Mouse (Mus musculus) inflammation-experienced regulatory T-cells, adult 6 months (primary cell): Measurements from ENCODE around the gene Cd320. TPM values are rescaled to one million over a fixed set of nuclear protein-coding genes. Genes with fewer than 3 reads are reported as not detected.
A peak's percentile ranks its signal among the peaks of the same experiment; 100 is the strongest.
"Not testable (repeated sequence)": the region's sequence is repeated elsewhere in the genome, so short reads cannot be mapped to it uniquely, and the experiment has no call there.

ENCODE experiments used
- ATAC-seq: one replicate; pipeline ENCODE4 v1.8.0; 2017
- polyA plus RNA-seq, 3 experiments: library from polyadenylated mRNA; unstranded; fragments of 100-300 nt; shearing (Covaris generic); gene quantifications; one replicate each; pipeline ENCODE4 v1.2.1; 2017

The Cd320 gene
- polyA plus RNA-seq, 3 experiments from 2014 or later: 11.2 to 11.6 (median 11.2) TPM

DNA sequence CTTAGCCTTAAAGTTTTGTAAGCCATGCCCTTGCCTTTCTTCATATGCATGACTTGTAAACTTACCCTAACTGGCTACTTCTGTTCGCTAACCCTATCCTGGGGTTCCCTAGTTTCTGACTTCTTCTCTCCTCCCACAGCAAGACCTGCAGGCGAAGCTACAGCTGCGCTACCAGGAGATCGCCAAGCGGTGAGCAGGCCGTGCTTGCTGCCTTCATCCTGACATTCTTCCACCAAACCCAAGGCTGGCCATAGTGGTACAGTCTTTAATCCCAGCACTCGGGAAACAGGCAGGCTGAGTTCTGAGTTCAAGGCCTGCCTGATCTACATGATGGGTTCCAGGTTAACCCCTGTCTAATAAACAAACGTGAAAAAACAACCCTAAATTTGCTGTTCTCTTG lies 17.4 kb upstream of the Cd320 start:
- no peak for ATAC-seq

DNA sequence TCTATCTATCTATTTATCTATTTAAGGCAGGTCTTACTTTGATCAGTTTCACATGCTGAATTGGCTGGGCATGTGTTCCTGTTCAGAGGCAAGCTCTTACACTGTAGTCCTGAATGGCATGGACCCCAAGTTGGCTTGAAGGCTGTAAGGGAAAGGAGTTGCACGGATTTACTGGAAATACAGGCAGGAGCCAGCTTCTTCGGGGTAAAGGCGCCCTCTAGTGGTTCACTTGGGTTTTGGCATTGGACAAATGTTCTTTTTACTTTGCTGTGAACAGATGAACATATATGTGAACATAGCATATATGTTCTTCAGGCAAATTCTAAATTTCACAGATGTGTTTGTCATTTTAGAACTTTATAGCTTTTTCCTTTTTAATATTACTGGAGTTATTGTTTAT lies 16.0 kb upstream of the Cd320 start:
- no peak for ATAC-seq

DNA sequence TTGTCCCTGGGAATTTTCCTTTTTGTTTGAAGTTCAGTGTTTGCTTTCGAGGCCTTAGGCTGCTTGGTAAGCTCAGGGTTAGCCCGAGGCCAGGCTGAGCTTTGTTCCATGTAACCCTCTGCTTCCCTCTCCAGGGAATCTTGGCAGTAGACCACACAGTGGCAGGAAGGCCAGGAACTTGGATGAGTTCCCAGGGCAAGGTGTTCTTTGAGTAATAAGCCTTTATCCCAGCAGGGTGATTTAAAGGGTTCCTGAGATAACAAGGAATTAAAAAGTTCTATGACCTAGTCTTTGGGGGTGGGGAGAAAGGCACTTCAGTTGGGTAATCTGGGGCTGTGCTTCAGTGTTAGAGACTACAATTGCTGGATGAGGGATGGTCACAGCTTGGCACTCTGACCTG lies 14.0 kb upstream of the Cd320 start:
- no peak for ATAC-seq

DNA sequence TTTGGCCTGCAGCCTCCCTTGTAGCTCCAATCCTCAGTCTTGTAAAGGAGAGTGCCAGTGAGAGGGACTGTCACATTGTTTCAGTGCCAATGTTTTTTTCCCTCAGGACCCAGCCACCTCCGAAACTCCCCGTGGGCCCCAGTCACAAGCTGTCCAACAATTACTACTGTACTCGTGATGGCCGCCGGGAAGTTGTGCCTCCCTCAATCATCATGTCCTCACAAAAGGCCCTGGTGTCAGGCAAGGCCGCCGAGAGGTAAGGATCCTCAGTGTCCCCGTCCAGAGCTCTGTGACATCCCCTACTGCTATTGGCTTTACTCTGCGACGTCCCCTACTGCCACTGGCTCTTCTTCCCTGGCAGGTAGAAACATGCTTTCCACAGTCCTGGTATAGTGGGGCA lies 13.3 kb upstream of the Cd320 start:
- ATAC-seq: no peak

DNA sequence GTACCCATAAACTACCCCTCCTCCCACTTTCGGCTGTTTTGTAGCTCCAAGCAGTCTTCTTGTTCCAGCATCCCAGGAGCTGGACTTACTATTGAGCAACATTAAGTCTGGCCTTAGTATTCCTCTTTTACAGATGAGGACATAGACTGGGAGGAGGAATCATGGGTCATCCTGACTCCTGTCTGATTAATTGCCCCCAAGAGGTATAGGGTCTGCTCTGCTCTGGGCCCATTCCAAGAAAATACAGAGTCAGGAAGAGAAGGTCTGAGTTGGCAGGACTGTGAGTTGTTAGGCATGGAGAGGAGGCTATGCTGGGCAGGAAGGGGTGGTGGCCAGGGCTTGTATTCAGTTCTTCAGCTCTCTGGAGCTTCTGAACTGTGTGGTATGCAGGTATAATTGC lies 1.3 kb downstream of the Cd320 start:
- ATAC-seq: no peak

DNA sequence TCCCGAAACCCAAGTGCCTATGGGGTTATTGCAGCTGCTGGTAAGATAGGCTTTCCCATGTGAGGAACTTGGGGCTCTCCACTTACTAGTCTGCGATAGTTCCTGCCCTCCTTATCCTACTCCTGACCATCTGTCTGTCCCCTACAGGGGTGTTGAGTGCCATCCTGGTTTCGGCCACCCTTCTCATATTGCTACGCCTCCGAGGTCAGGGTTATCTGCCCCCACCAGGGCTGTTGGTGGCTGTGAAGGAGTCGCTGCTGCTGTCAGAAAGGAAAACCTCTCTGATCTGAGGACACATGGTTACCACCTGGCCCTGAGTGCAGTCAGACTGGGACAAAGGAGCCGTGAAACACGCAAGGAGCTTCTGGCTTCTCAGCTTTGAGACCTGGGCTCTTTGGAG lies 5.2 kb downstream of the Cd320 start:
- ATAC-seq: no peak

DNA sequence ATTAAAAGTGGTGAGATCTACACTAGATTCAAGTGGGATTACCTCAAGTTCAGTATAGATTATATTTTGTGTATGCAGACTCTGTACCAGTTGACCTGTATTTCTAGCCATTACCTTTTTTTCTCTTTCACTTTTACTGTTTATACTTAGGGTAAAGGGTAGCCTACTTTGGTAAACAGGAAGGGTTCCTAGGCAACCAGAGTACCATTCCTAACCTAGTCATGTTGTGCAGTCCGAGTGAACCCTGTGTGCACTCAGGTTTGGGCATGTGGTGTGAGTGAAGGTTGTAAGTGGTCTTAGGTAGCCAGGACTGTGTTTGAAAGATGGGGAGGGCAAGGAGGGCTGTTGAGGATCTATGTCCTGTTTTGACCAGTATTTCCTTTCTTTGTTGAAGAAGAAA lies 8.4 kb downstream of the Cd320 start:
- peak; percentile 83 for ATAC-seq

DNA sequence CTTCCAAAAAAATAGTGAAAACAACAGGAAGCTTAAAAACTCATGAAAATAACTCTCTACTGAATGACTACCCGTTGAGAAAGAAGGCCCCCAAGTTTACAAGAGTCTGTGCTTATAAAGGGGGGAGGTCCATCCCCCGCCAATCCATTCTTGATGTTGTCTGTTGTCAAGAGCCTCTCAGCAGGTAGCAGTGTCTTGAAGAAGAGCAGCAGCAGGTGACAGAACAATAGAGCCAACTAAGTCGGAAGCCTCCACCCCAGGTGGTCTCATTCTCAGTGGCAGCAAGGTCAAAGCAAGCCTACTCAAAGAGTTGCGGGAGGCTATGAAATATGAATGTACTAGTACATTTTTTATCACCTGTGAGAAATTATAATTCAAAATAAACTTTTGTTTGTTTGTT lies 14.9 kb downstream of the Cd320 start:
- ATAC-seq: no peak

DNA sequence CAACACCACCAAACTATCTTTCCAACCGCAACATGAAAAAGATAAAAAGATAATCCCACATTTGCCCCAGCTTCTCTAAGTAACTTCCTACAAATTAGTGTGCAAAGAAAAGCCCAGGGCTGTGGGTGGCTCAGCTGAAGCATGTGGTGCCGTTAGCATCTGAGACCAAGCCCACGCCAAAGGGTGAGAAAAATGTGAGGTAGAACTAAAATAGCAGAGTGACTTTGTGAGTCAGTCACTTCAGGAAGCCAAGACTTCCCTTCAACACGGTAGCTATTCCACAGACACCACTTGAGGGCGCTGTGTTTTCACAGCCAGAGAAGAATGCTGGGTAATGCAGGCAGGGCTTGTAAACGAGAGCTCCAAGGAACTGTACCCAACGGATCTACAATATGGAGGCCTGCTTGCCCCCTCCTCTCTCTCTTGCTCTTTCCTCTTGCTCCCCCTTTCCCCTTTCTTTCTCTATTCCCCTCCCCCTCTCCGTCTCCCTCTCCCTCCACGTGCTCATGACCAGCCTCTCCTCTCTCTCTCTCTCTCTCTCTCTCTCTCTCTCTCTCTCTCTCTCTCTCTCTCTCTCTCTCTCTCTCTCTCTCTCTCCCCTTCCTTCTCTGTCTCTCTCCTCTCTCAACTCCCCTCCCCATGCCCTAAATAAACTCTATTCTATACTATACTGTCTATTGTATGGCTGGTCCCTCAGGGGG lies 22.6 kb downstream of the Cd320 start:
- peak; percentile 85 for ATAC-seq

DNA sequence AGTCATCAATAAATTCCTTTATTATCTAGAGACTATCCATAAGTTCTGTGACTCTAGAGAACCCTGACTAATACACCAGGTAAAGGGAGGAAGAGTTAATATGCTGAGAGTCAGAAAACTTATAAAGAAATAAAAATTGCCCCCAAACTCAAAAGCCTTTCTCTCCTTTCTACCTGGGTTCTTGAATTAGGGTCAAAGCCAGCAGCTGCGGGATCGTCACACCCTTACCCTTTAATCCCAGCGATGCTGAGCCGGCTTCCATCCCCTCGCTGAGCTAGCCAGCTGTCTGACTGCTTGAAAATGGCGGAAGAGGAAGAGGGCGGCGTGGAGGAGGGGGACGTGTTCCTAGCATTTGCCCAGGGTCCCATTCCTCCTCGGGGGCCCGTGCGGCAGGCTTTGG lies 30.6 kb downstream of the Cd320 start, which contains the start of gene Gm7029:
Gene Gm7029, plus strand, starts transcription at position 301 of the 400 bp plus-strand sequence.
- not testable (repeated sequence) for ATAC-seq

DNA sequence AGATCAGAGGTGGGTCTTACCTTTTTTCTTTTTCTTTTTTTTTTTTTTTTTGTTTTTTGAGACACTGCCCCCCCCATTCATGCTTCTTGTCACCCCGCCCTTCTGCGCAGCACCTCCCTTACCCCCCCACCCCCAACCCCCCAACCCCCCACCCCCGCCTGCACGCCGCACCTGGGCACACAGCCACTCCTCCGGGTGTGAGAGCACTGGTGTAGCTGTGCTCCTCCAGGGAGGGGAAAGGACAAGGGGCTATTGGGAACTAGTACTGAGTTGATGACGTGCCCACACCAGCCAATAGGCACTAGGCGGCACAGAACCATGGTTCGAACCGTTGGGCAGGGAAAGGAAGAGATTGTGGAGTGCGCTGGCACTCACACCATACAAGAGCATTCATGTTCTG lies 31.5 kb downstream of the Cd320 start:
- ATAC-seq: no peak

DNA sequence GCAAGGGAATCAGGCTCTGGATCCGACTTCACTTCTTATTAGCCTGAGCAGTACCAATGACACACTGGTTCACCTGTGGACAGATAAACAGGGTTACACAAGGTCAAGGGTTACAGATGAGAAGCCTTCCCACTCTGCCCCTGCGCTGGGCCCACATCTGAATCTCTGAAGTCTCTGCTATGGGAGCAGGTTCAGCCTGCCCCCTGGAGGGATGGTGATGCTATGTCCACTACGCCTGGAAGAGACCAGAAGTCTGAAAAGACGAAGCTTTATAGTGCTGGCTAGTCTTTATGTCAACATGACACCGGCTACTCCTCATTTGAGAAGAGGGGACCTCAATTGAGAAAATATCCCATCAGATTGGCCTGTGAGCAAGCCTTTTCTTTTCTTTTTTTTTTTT lies 32.9 kb downstream of the Cd320 start:
- not testable (repeated sequence) for ATAC-seq

DNA sequence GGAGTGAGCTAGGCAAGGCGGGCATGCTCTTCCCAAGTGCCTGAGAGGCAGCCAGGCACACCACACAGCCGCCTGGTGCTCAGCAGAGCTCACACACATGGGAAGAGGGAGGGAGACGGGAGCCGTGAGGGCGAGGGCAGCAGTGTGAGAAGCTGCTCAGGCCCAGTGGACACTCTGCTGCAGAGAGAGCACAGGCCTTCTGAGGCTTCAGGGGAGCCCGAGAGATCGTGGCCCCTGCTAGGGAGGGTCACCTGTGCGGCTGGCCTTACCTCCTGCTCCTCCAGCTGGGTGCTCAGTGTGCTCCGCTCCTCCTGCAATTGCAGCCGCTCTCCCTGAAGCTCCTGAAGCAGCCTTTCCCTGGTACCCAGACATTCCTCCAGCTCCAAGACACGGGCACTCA lies 41.4 kb downstream of the Cd320 start:
- ATAC-seq: not testable (repeated sequence)

DNA sequence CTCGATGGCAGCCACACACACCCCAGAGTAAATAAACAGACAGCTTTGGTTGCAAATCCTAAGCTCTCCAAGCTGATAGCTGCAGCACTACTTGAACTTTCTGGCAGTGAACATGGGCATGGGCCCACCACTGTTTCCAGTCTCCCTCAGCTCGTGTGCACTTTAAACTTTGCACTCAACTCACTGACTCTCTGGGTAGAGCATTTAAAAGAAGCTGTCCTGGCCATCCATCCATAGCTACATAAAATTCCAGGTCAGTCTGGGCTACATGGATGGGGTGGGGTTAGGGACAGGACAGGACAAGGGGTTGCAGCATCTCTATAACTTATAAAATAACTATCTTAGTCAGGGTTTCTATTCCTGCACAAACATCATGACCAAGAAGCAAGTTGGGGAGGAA lies 44.9 kb downstream of the Cd320 start:
- ATAC-seq: not testable (repeated sequence)

DNA sequence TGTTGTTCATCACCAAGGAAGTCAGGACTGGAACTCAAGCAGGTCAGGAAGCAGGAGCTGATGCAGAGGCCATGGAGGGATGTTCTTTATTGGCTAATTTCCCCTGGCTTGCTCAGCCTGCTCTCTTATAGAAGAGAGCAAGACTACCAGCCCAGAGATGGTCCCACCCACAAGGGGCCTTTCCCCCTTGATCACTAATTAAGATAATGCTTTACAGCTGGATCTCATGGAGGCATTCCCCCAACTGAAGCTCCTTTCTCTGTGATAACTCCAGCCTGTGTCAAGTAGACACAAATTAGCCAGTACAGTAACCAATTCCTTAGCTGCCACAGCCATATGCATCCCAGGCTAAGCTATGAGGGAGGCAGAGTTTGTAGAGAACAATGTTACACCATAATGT lies 45.3 kb downstream of the Cd320 start:
- ATAC-seq: not testable (repeated sequence)

DNA sequence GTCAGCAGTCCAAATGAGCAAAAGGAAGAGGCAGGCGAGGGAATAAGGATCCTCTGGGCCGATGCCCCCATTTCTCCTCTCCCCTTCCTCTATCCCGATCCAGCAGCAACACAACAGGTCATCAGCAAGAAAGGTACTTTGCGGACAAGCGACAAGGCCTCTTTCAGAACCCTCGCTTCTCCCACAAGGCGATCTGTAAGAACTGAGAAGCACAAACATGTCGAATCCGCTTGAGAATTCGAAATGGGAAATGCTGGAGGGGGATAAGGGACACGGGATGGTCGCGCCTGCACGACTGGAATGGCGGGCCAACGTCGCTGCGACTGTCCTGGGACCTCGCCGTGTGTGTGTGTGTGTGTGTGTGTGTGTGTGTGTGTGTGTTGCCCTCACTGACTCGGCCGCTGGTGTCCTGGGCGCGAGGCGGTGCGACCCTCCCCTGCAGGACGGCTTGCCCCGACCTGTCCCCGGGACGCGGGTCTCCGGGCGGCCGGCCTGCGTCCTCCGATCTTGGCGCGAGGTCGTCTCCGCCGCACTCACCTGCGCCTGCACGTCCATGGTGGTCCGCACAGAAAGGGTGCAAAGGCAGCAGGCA lies 47.1 kb downstream of the Cd320 start:
- ATAC-seq: not testable (repeated sequence)

DNA sequence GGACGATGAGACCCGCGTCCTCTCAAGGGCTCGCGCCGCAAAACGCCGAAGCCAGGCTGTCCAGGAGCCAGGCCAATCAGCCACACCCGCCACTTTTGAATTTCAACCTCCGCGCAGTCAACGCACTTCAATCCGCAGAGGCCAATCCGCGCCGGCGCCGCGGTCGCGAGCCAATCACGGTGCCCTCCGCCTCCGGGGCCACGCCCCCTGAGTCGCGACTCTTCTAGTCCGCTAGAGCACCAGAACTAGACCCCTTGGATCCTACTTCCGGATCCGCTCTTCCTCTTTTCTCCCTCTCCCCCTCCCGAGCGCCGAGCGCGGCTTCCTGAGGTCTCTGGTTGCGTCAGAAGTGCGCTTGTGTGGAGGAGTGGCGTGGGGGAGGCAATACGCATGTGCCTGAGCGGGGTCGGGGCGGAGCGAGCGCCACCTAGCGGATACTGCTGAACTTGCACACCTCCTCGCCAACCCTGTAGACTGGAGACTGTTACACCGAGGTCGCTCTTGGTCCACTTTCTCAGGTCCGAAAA lies 47.7 kb downstream of the Cd320 start, which contains the start of gene Kifc1:
Gene Kifc1, minus strand, starts transcription at position 129 of the 527 bp plus-strand sequence.
- ATAC-seq: peak; percentile 99

DNA sequence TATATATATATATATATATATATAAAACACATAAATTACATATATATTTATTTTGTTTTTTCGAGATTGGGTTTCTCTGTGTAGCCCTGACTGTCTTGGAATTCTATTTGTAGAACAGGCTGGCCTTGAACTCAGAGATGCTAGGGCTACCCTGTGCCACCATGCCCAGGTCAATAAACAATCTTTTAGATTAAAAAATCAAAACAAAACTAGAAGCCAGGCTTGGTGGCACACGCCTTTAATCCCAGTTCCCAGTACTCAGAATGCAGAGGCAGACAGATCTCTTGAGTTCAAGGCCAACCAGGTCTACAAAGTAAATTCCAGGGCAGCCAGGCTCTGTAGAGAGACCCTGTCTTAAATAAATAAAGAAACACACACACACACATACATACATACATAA lies 48.5 kb downstream of the Cd320 start:
- ATAC-seq: no peak

DNA sequence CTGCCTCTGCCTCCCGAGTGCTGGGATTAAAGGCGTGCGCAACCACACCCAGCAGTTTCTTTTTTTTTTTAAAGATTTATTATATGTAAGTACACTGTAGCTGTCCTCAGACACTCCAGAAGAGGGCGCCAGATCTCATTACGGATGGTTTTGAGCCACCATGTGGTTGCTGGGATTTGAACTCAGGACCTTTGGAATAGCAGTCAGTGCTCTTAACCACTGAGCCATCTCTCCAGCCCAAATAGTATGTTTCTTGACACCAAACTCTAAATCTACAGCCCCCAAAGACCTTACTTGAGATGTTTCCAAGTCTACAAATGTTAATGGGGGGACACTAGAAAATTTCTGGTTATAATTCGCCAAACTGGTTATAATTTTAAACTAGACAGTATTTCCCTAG lies 49.0 kb downstream of the Cd320 start:
- not testable (repeated sequence) for ATAC-seq

DNA sequence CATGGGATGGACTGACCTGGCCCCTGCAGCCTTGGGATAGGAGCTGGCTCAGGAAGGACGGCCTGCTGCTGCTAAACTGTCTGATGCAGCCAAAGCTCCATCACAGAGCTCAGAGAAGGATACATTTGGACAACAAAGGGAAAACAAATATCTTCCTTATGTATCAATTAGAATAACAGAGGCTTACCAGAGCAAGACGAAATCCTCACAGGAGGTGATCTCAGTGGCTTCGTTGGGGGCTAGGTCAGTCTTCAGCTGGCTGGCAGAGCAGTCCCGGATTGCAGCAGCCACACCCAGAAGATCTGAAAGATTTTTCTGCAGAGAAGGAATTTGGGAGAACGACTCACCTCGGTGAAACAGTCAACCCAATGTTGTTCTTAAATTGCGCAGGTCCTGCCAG lies 49.5 kb downstream of the Cd320 start:
- no peak for ATAC-seq

DNA sequence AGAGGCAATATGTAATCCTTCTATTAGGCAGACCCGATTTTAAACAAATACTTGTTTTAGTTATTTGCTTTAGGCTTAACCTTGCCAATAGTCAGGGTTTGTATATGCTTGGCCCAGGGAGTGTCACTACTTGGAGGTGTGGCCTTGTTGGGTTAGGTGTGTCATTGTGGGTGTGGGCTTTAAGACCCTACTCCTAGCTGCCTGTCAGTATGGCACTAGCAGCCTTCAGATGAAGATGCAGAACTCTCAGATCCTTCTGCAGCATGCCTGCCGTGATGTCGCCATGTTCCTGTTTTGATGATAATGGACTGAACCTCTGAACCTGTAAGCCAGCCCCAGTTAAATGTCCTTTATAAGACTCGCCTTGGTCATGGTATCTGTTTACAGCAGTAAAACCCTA lies 50.1 kb downstream of the Cd320 start:
- not testable (repeated sequence) for ATAC-seq

DNA sequence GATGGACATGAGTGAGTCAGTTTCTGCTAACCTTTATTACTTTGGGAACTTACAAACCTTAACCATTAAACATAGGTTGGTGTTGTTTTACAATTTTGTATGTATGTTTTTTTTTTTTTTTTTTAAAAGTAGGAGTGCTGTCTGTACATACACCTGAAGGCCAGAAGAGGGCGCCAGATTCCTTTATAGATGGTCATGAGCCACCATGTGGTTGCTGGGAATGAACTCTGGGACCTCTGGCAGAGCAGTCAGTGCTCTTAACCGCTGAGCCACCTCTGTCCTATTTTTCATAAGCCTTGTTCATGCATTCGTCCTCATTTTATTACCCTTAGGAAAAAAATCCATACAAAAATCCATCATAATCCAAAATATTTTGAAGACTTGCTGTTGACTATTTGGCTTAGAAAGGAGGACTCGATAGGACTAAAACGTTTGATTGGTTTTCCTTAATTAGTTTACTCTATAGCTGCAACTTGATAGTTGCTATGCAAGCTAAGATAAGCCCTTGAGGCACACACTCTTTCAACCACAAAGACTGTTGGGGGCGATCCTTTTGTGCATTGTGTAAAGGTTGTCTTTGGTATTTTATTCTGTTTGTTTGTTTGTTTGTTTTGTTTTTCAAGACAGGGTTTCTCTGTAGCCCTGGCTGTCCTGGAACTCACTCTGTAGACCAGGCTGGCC lies 54.4 kb downstream of the Cd320 start:
- ATAC-seq: peak; percentile 35

DNA sequence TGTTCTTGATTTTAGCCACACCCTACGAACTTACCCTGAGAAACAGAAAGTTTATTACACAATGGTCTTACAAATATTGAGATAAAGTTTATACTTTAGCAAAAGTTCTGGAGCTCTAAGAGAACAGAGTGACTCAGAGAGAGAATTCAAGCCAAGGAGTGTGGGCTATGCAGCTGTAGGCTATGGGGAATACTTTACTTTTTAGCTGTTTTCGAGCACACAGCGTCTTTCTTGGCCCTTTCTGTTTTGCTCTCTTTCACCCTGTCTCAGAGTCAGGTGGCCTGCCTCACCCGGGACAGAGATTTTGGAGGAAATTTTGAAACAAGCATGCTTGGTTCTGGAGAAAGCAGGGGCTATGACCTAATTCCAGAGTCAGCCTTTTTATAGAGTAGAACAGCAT lies 55.3 kb downstream of the Cd320 start:
- not testable (repeated sequence) for ATAC-seq
